ENCODE assay signal across 12 mouse cellular contexts in genomic region chr12:79597786-79598185, GRCm38 (mm10).
DNase-seq lines count a peak whose midpoint lies in the region; ATAC-seq and TF ChIP-seq lines count a peak whose summit lies in the region.
"Had no signal": no experiment of that assay in that cellular context is flagged by ENCODE, and none has a peak within 500 bp of the region (broad histone marks: within the 10 kb centered on the region; RNA-seq: fewer than 3 reads in every experiment).

No protein-coding gene starts in this region.

- DNase-seq in forebrain, embryonic 10.5 days (ENCODE audit: extremely low spot score, low spot score) = no peak
- DNase-seq in heart, postnatal 0 days (ENCODE audit: low spot score) = no peak
- DNase-seq in heart, adult 8-10 months (ENCODE audit: low spot score) = no peak
- peak; percentile 66 for DNase-seq in 3T3-L1 (ENCODE audit: low read depth, low spot score)
- no peak for DNase-seq in liver, embryonic 11.5 days (ENCODE audit: low spot score)
- DNase-seq in urinary bladder, postnatal 36 days (ENCODE audit: low spot score in 2 of 2) = no peak
- DNase-seq: cerebellum, adult 9-10 months; kidney, postnatal 25 days; thymus, postnatal 4 days had no signal

- TF ChIP-seq EP300 in heart, postnatal 0 days (IDR thresholded peaks at IDR 0.05; ENCODE audit: low read depth) = no peak

- no peaks in the 10 kb centered on the region for H3K36me3 ChIP-seq in forebrain, embryonic 10.5 days (replicated peaks)
- H3K36me3 ChIP-seq in forebrain, embryonic 16.5 days (ENCODE audit: control insufficient read depth, insufficient read depth) = no peaks in the 10 kb centered on the region
- no peaks in the 10 kb centered on the region for H3K36me3 ChIP-seq in heart, postnatal 0 days (replicated peaks; ENCODE audit: control insufficient read depth, insufficient read depth, low read length)
- H3K36me3 ChIP-seq in limb, embryonic 12.5 days = no peaks in the 10 kb centered on the region
- no peaks in the 10 kb centered on the region for H3K36me3 ChIP-seq in liver, embryonic 11.5 days (ENCODE audit: control insufficient read depth, insufficient read depth, low read length)

- no peaks in the 10 kb centered on the region for H3K9me3 ChIP-seq in forebrain, embryonic 10.5 days
- H3K9me3 ChIP-seq in forebrain, embryonic 16.5 days (ENCODE audit: control insufficient read depth, low read length) = no peaks in the 10 kb centered on the region
- no peaks in the 10 kb centered on the region for H3K9me3 ChIP-seq in heart, postnatal 0 days (replicated peaks; ENCODE audit: control insufficient read depth, low read length)
- no peaks in the 10 kb centered on the region for H3K9me3 ChIP-seq in limb, embryonic 12.5 days
- H3K9me3 ChIP-seq in liver, embryonic 11.5 days (ENCODE audit: control insufficient read depth, low read length) = no peaks in the 10 kb centered on the region

- 72% methylated on average over 2 of the region's 2 CpGs for WGBS in forebrain, embryonic 10.5 days
- WGBS in forebrain, embryonic 16.5 days = 85% methylated on average over 2 of the region's 2 CpGs
- 88% methylated on average over 2 of the region's 2 CpGs for WGBS in heart, postnatal 0 days
- WGBS in limb, embryonic 12.5 days = 40% methylated on average over 2 of the region's 2 CpGs
- 79% methylated on average over 2 of the region's 2 CpGs for WGBS in liver, embryonic 11.5 days

- H3K9ac ChIP-seq in forebrain, embryonic 16.5 days (replicated peaks; ENCODE audit: low read depth, low read length) = no peak overlapping the region
- no peak overlapping the region for H3K9ac ChIP-seq in heart, postnatal 0 days (replicated peaks; ENCODE audit: low read depth, low read length)
- no peak overlapping the region for H3K9ac ChIP-seq in limb, embryonic 12.5 days (replicated peaks)
- H3K9ac ChIP-seq in liver, embryonic 11.5 days (ENCODE audit: low read depth, low read length) = no peak overlapping the region

- ATAC-seq in forebrain, embryonic 16.5 days = no peak
- ATAC-seq in heart, postnatal 0 days (ENCODE audit: insufficient read depth, low read depth) = no peak
- no peak for ATAC-seq in limb, embryonic 12.5 days (ENCODE audit: insufficient number of reproducible peaks, insufficient read depth, low FRiP score, low TSS enrichment, low read depth)
- ATAC-seq in liver, embryonic 11.5 days (replicated peaks; ENCODE audit: low FRiP score) = no peak

- 0 out of 2 replicates have a peak, but pooled peaks cover 6% of the 10 kb centered on the region for H3K27me3 ChIP-seq in forebrain, embryonic 10.5 days (ENCODE audit: poor library complexity, severe bottlenecking)
- no peaks in the 10 kb centered on the region for H3K27me3 ChIP-seq in forebrain, embryonic 16.5 days (replicated peaks; ENCODE audit: control insufficient read depth, insufficient read depth, low read length)
- H3K27me3 ChIP-seq in heart, postnatal 0 days (ENCODE audit: control insufficient read depth, insufficient read depth, low read length) = no peaks in the 10 kb centered on the region
- H3K27me3 ChIP-seq in limb, embryonic 12.5 days = no peaks in the 10 kb centered on the region
- H3K27me3 ChIP-seq in liver, embryonic 11.5 days (replicated peaks; ENCODE audit: control insufficient read depth, insufficient read depth, low read length) = no peaks in the 10 kb centered on the region

- no peak for TF ChIP-seq CTCF in heart, postnatal 0 days (IDR thresholded peaks at IDR 0.05; ENCODE audit: low read depth)

- H3K4me2 ChIP-seq in forebrain, embryonic 16.5 days (ENCODE audit: low read length) = no peak overlapping the region
- no peak overlapping the region for H3K4me2 ChIP-seq in heart, postnatal 0 days (ENCODE audit: low read depth, low read length)
- no peak overlapping the region for H3K4me2 ChIP-seq in limb, embryonic 12.5 days
- H3K4me2 ChIP-seq in liver, embryonic 11.5 days = no peak overlapping the region

- H3K4me3 ChIP-seq in forebrain, embryonic 10.5 days = no peak overlapping the region
- H3K4me3 ChIP-seq in forebrain, embryonic 16.5 days (replicated peaks; ENCODE audit: low read length) = no peak overlapping the region
- H3K4me3 ChIP-seq in heart, postnatal 0 days (ENCODE audit: low read depth, low read length) = no peak overlapping the region
- no peak overlapping the region for H3K4me3 ChIP-seq in limb, embryonic 12.5 days (replicated peaks)
- H3K4me3 ChIP-seq in liver, embryonic 11.5 days (ENCODE audit: low read depth, low read length) = no peak overlapping the region

- H3K27ac ChIP-seq in forebrain, embryonic 10.5 days = peak overlapping the region; percentile 42; the same call in 1 of the 2 replicates
- H3K27ac ChIP-seq in forebrain, embryonic 16.5 days (ENCODE audit: low read length) = no peak overlapping the region
- H3K27ac ChIP-seq in heart, postnatal 0 days (ENCODE audit: low read depth) = peak overlapping the region; percentile 82
- peak overlapping the region; percentile 69 for H3K27ac ChIP-seq in limb, embryonic 12.5 days
- no peak overlapping the region for H3K27ac ChIP-seq in liver, embryonic 11.5 days (ENCODE audit: low read depth, low read length)
- H3K27ac ChIP-seq: macrophage had no signal

- H3K4me1 ChIP-seq in forebrain, embryonic 10.5 days = peaks cover 51% of the 10 kb centered on the region
- H3K4me1 ChIP-seq in forebrain, embryonic 16.5 days (replicated peaks; ENCODE audit: control insufficient read depth, insufficient read depth, low read length) = no peaks in the 10 kb centered on the region
- peaks cover 30% of the 10 kb centered on the region for H3K4me1 ChIP-seq in heart, postnatal 0 days (ENCODE audit: control insufficient read depth, insufficient read depth)
- peaks cover 51% of the 10 kb centered on the region for H3K4me1 ChIP-seq in limb, embryonic 12.5 days (replicated peaks)
- peaks cover 5% of the 10 kb centered on the region; the same call in 1 of the 2 replicates for H3K4me1 ChIP-seq in liver, embryonic 11.5 days (replicated peaks; ENCODE audit: control insufficient read depth, insufficient read depth, low read length)

Comparison
In these comparisons a context has a peak if more than half of its experiments do, and no peak if none do; other contexts are left out.
1. H3K27ac ChIP-seq: peak in forebrain, embryonic 10.5 days (single experiment), heart, postnatal 0 days (single experiment) and limb, embryonic 12.5 days (single experiment); none in forebrain, embryonic 16.5 days (single experiment) and liver, embryonic 11.5 days (single experiment).